Mouse (Mus musculus) heart, postnatal 0 days (tissue): ENCODE results near the gene Otos.

Experiments used
- CTCF ChIP-seq: IDR thresholded peaks from 2 replicates; pipeline ENCODE4 v1.5.1; 2016; ENCODE audit warnings: antibody characterized with exemption, control low read depth, low read depth
- EP300 ChIP-seq: IDR thresholded peaks from 2 replicates; pipeline ENCODE4 v1.6.1; 2016; ENCODE audit warnings: antibody characterized with exemption, low read depth

- TF ChIP-seq CTCF = no peak
- TF ChIP-seq EP300 = no peak
Measured at GRCm38 (mm10) chr1:92632196-92632595, 16.4 kb downstream of the Otos start.
